Mouse (Mus musculus) c-Kit-positive CD71-positive TER-119-negative erythroid progenitor cells, embryonic 14.5 days (primary cell): ENCODE results near the gene Rasgef1c.

ENCODE experiments used
- DNase-seq: peaks from one replicate; pipeline ENCODE4 v3.0.0-alpha.2; 2013; ENCODE audit warnings: low read depth

Gene Rasgef1c

DNA sequence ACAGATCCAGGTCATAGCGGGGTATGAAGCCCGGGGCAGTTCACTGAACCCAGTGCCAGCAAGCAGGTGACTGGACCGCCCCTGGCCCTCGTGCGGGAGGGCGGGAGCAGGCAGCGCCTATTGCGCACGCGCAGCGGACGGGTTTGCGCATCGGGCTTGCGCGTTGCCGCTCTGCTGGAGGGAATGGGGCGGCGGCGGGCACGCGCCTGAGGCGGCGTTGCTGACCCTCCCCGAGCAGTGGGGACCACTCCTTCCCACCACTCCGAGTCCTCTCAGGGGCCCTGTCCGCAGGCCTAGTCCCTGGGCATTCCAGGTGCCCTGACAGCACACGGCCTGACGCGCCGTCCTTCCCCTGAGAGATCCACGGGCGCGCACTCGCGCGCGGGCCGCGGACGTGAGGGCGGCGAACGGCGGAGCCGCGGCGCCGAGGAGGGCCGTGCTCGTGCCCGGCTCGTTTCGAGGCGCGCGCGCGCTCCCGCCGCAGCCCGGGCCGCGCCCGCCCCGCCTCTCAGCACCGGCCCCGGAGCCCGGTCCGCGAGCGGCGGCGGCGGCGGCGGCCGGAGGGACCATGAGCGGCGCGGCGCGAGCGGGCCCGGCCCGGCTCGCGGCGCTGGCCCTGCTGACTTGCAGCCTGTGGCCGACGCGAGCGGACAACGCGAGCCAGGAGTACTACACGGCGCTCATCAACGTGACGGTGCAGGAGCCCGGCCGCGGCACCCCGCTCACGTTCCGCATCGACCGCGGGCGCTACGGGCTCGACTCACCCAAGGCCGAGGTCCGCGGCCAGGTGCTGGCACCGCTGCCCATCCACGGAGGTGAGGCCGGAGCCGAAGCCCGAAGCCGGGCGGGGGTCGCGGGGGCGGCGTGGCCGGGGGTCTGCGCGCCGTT, 123.4 kb downstream of the Rasgef1c start, which contains the start of gene Rnf130:
Rnf130 (plus strand) TSS at position 514 of the 888 bp plus-strand sequence.
- DNase-seq = peak; percentile 75

DNA sequence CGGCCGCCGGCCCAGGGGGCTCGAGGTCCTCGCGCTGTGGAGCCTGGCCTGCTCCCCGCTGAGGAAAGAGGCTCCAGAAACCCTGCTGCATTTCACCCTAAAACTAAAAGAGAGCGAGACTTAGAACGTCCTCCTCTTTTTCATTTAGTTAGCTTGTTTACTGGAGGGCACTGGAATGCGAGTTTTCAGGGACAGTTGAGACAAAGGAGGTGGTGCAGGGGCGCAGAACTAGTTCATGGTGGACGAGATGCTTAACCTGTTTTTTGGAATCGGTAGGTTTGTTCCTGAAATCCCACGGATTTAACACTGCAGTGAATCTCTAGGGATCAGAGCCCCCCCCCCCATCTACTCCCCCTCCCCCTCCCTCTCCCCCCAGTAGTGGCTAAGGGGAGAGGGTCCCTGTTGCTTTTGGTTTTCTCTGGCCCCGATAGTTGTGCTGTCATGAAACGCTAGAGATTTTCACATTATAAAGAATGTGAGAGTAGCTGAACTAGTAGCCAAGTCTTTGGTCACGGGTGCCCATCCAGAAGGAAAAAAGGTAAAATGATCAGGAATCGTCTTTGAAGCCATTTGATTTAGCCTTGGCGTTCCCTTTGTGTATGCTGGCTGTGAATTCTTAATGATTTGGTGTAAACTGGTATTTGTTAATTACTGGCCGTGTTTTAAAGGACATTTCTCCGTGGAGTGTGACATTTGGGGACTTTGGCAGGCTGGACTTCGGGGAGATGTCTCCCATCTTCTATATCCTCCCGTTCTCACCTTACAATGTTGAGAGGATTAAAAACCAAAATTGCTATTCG, 124.3 kb downstream of the Rasgef1c start:
- no peak for DNase-seq

DNA sequence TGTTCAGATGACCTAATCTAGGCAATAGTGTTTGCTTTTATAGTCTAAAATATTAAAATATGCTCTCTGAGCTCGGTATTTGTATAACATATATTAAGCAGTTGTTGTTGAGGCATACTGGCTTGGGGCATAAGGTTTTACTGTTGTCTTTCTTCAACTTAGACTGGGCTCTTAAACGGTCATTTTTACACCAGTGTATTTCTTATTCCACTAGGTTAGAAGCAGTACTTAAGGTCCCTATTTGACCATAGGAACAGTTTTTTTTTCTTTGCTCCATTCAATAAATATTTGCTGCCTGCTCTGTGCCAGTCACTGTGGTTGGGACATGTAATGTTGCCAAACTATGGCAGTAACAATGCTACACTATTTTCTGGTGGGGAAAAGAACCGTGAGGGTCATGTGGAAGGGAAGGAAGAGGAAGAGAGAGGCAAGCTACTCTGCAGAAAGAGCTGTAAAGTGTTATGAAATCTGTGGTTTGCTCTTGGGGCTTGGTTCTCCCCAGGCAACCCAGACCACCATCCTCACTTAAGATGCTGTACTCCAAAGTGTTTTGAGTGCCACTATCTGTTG, 125.0 kb downstream of the Rasgef1c start:
- DNase-seq = no peak

DNA sequence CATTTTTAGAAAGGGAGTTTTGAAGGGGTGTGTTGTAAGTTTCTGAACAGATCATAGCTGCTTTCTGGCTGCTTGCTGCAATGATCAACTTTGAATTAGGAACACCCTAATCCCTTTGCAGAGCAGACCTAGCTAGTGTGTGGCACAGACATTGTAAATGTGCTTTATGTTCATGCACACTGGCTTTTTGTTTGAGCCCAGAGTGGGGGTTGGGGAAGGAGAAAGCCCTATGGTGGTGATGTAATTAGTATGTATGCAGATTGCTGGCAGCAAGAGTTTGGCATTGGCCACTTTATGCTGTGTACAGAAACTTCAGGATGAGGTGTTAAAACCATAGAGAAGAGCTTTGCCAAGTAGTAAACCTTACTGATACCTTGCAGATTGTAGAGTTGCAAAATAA, 126.8 kb downstream of the Rasgef1c start:
- no peak for DNase-seq
